Mouse (Mus musculus) midbrain, embryonic 10.5 days (tissue): ENCODE measurements around the gene Plxdc1. TPM values are rescaled to one million over a fixed set of nuclear protein-coding genes. Genes with fewer than 3 reads are reported as not detected.

ENCODE experiments used
- DNase-seq: peaks from one replicate; pipeline ENCODE4 v3.0.0-alpha.2; 2017; ENCODE audit warnings: low spot score
- H3K27ac ChIP-seq: fragments of 300-500 bp; sonication (generic); replicated peaks from 2 replicates; pipeline ENCODE4 v1.5.1; 2016; ENCODE audit warnings: mild to moderate bottlenecking
- H3K27me3 ChIP-seq: fragments of 300-500 bp; sonication (generic); 2 replicates; pipeline ENCODE4 v1.6.1; 2016; ENCODE audit warnings: low read depth, mild to moderate bottlenecking; ENCODE audit not compliant: poor library complexity, severe bottlenecking
- H3K36me3 ChIP-seq: fragments of 300-500 bp; sonication (generic); 2 replicates; pipeline ENCODE4 v1.6.1; 2016; ENCODE audit warnings: mild to moderate bottlenecking, moderate library complexity
- H3K4me1 ChIP-seq: fragments of 300-500 bp; sonication (generic); 2 replicates; pipeline ENCODE4 v1.6.1; 2016
- H3K4me3 ChIP-seq: fragments of 300-500 bp; sonication (generic); 2 replicates; pipeline ENCODE4 v1.5.1; 2016; ENCODE audit warnings: mild to moderate bottlenecking, moderate library complexity
- H3K9me3 ChIP-seq: fragments of 300-500 bp; sonication (generic); replicated peaks from 2 replicates; pipeline ENCODE4 v1.6.1; 2016; ENCODE audit warnings: mild to moderate bottlenecking
- WGBS: fragments of 180-500 bp; shearing (Covaris S2); methylation state at CpG from one replicate; pipeline ENCODE4 v1.1.7; 2016; 5-methylcytosine and 5-hydroxymethylcytosine counted together
- polyA plus RNA-seq: library from polyadenylated mRNA; unstranded; fragments of >200 nt; fragmentation: Nextera tagmentation; extraction: Ambion mirVana; gene quantifications from 2 replicates; pipeline ENCODE4 v1.2.1, GENCODE M21; 2016

Plxdc1 gene
- 0.06 and 0.16 TPM in 2 replicates for polyA plus RNA-seq

- peak within 1 kb of the TSS; percentile 94 for H3K4me3 ChIP-seq
- peak; percentile 46 for DNase-seq
- H3K27ac ChIP-seq = peak within 1 kb of the TSS; percentile 66
- no peaks in the 10 kb centered on the region for H3K36me3 ChIP-seq
- peaks cover 33% of the 10 kb centered on the region for H3K4me1 ChIP-seq
- 3% methylated on average over 74 of the region's 74 CpGs for WGBS
- no peaks in the 10 kb centered on the region for H3K9me3 ChIP-seq
- peaks cover 55% of the 10 kb centered on the region for H3K27me3 ChIP-seq
Measured at GRCm38 (mm10) chr11:97985727-97986677, at the start of gene Plxdc1. Gene Plxdc1, minus strand, starts transcription at chr11:97986444.

- Histone ChIP-seq H3K27me3 (peaks cover 40% of the 10 kb centered on the region), H3K4me1 (peaks cover 31% of the 10 kb centered on the region), H3K9me3 (no peaks in the 10 kb centered on the region), H3K4me3 (peak overlapping the region; percentile 61), H3K36me3 (peaks cover 5% of the 10 kb centered on the region), H3K27ac (peak overlapping the region; percentile 80)
- WGBS = 1% methylated on average over 27 of the region's 27 CpGs
- DNase-seq = peak; percentile 64
Measured at GRCm38 (mm10) chr11:98035977-98036377, 49.7 kb upstream of the Plxdc1 start.

- Histone ChIP-seq H3K4me3 (0 out of 2 replicates have a peak overlapping the region, but pooled peaks have one; percentile 4), H3K27ac (peak overlapping the region; percentile 80; the same call in 1 of the 2 replicates), H3K27me3 (peaks cover 40% of the 10 kb centered on the region), H3K4me1 (peaks cover 30% of the 10 kb centered on the region), H3K9me3 (no peaks in the 10 kb centered on the region), H3K36me3 (peaks cover 16% of the 10 kb centered on the region)
- no peak for DNase-seq
- 34% methylated on average over 4 of the region's 4 CpGs for WGBS
Measured at GRCm38 (mm10) chr11:98034840-98035239, 48.6 kb upstream of the Plxdc1 start.

- peaks cover 40% of the 10 kb centered on the region for H3K27me3 ChIP-seq
- 0 out of 2 replicates have a peak overlapping the region, but pooled peaks have one; percentile 23 for H3K27ac ChIP-seq
- H3K4me1 ChIP-seq = peaks cover 30% of the 10 kb centered on the region
- no peaks in the 10 kb centered on the region for H3K9me3 ChIP-seq
- 88% methylated on average over 5 of the region's 5 CpGs for WGBS
- H3K4me3 ChIP-seq = no peak overlapping the region
- peaks cover 24% of the 10 kb centered on the region for H3K36me3 ChIP-seq
- no peak for DNase-seq
Measured at GRCm38 (mm10) chr11:98034061-98034460, 47.8 kb upstream of the Plxdc1 start.

DNA sequence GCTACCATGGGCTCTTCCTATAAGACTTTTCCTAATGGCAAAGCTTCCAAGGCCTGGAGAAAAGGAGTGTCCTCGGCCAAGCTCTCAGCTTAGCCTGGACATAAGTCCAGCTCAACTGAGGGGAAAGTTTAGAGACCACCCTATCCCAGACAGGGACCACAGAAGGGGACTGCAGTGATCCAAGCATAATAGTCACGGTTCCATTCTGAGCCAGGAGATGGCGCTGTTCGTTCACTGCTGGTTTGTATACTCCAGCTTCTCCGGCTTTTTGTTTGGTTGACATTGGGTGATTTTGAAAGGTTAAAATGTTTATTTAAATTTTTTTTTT lies 45.2 kb upstream of the Plxdc1 start:
- Histone ChIP-seq H3K27me3 (peaks cover 21% of the 10 kb centered on the region), H3K27ac (no peak overlapping the region), H3K36me3 (peaks cover 39% of the 10 kb centered on the region), H3K9me3 (no peaks in the 10 kb centered on the region), H3K4me3 (no peak overlapping the region), H3K4me1 (peaks cover 37% of the 10 kb centered on the region)
- peak; percentile 84 for DNase-seq
- 12% methylated on average over 5 of the region's 5 CpGs for WGBS

GRCm38 (mm10) chr11:98030701-98031442 lies 44.6 kb upstream of the Plxdc1 start:
- no peak for DNase-seq
- peaks cover 16% of the 10 kb centered on the region for H3K27me3 ChIP-seq
- 58% methylated on average over 5 of the region's 5 CpGs for WGBS
- peaks cover 36% of the 10 kb centered on the region for H3K4me1 ChIP-seq
- peaks cover 39% of the 10 kb centered on the region for H3K36me3 ChIP-seq
- H3K9me3 ChIP-seq = no peaks in the 10 kb centered on the region
- no peak overlapping the region for H3K4me3 ChIP-seq
- no peak overlapping the region for H3K27ac ChIP-seq

- H3K4me1 ChIP-seq = peaks cover 36% of the 10 kb centered on the region
- peak overlapping the region; percentile 99 for H3K27ac ChIP-seq
- H3K36me3 ChIP-seq = peaks cover 39% of the 10 kb centered on the region
- DNase-seq = no peak
- no peaks in the 10 kb centered on the region for H3K27me3 ChIP-seq
- peak overlapping the region; percentile 99 for H3K4me3 ChIP-seq
- WGBS = 26% methylated on average over 7 of the region's 7 CpGs
- H3K9me3 ChIP-seq = no peaks in the 10 kb centered on the region
Measured at GRCm38 (mm10) chr11:98027785-98028184, 41.5 kb upstream of the Plxdc1 start.

DNA sequence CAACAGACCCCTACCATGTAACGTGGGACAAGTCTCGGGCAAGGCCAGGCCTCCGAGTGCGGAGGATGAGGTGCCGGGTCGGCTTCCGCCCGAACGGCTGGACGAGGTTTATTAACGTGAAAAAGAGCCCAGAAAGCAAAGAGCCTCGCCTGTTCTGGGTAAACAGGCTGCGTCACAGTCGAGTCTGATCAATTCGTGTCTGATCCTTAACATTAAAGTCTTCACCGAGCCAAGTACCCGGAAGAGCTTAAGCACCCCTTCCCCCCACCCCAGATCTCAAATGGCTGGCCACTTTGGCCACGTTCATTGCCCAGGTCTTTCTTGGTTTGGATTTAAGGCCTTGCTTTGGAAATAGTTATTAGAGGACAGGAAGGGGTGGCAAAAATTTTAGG lies 41.0 kb upstream of the Plxdc1 start:
- DNase-seq = no peak
- Histone ChIP-seq H3K4me3 (peak overlapping the region; percentile 99), H3K4me1 (peaks cover 41% of the 10 kb centered on the region), H3K27me3 (no peaks in the 10 kb centered on the region), H3K27ac (peak overlapping the region; percentile 99), H3K9me3 (no peaks in the 10 kb centered on the region), H3K36me3 (peaks cover 39% of the 10 kb centered on the region)
- WGBS = under 1% methylated on average over 18 of the region's 18 CpGs

GRCm38 (mm10) chr11:98026570-98027296 lies 40.5 kb upstream of the Plxdc1 start, which contains the start of gene Rpl19:
Gene Rpl19, plus strand, starts transcription at chr11:98026710.
- peaks cover 45% of the 10 kb centered on the region for H3K4me1 ChIP-seq
- WGBS = under 1% methylated on average over 69 of the region's 69 CpGs

GRCm38 (mm10) chr11:98026248-98026569 lies 40.0 kb upstream of the Plxdc1 start:
- Histone ChIP-seq H3K9me3 (no peaks in the 10 kb centered on the region), H3K27me3 (peaks cover 8% of the 10 kb centered on the region), H3K4me1 (peaks cover 50% of the 10 kb centered on the region), H3K27ac (peak overlapping the region; percentile 99), H3K4me3 (peak overlapping the region; percentile 99), H3K36me3 (peaks cover 36% of the 10 kb centered on the region)
- 7% methylated on average over 15 of the region's 15 CpGs for WGBS
- DNase-seq = no peak

More at GRCm38 (mm10) chr11:98026570-98027296, 40.5 kb upstream of the Plxdc1 start, which contains the start of gene Rpl19:
- DNase-seq = peak; percentile 93
- H3K4me3 ChIP-seq = peak within 1 kb of the TSS; percentile 99
- H3K36me3 ChIP-seq = peaks cover 39% of the 10 kb centered on the region
- H3K9me3 ChIP-seq = no peaks in the 10 kb centered on the region
- H3K27me3 ChIP-seq = 0 out of 2 replicates have a peak, but pooled peaks cover 3% of the 10 kb centered on the region
- peak within 1 kb of the TSS; percentile 99 for H3K27ac ChIP-seq

- no peak overlapping the region for H3K27ac ChIP-seq
- H3K4me3 ChIP-seq = no peak overlapping the region
- H3K4me1 ChIP-seq = peaks cover 67% of the 10 kb centered on the region
- H3K27me3 ChIP-seq = peaks cover 25% of the 10 kb centered on the region
- H3K9me3 ChIP-seq = no peaks in the 10 kb centered on the region
- no peak for DNase-seq
- WGBS = 88% methylated on average over 3 of the region's 3 CpGs
- H3K36me3 ChIP-seq = peaks cover 19% of the 10 kb centered on the region
Measured at GRCm38 (mm10) chr11:98024516-98024915, 38.3 kb upstream of the Plxdc1 start.
